Comparison of ENCODE assay signal across 9 mouse cellular contexts in genomic region chr19:61225526-61226400, GRCm38 (mm10). TPM values are rescaled to one million over a fixed set of nuclear protein-coding genes. Genes with fewer than 3 reads are reported as not detected.
DNase-seq lines count a peak whose midpoint lies in the region; ATAC-seq lines count a peak whose summit lies in the region.
"Had no signal": no experiment of that assay in that cellular context is flagged by ENCODE, and none has a peak within 500 bp of the region (broad histone marks: within the 10 kb centered on the region; RNA-seq: fewer than 3 reads in every experiment).

No protein-coding gene starts in this region.

- peak overlapping the region; percentile 61 for H3K9ac ChIP-seq in hindbrain, embryonic 14.5 days

- H3K9me3 ChIP-seq in hindbrain, embryonic 14.5 days (ENCODE audit: control insufficient read depth, low read length) = no peaks in the 10 kb centered on the region

- 9% methylated on average over 68 of the region's 70 CpGs for WGBS in hindbrain, embryonic 14.5 days

- no peaks in the 10 kb centered on the region for H3K27me3 ChIP-seq in hindbrain, embryonic 14.5 days (ENCODE audit: control insufficient read depth, insufficient read depth, low read length)

- no peaks in the 10 kb centered on the region for H3K36me3 ChIP-seq in hindbrain, embryonic 14.5 days (replicated peaks; ENCODE audit: control insufficient read depth, insufficient read depth)

- H3K4me2 ChIP-seq in hindbrain, embryonic 14.5 days (replicated peaks) = peak overlapping the region; percentile 64

- no peaks in the 10 kb centered on the region for H3K4me1 ChIP-seq in hindbrain, embryonic 14.5 days (replicated peaks; ENCODE audit: control insufficient read depth, insufficient read depth, low read length)

- ATAC-seq in hindbrain, embryonic 14.5 days (ENCODE audit: low FRiP score) = peak; percentile 54

- H3K4me3 ChIP-seq in hindbrain, embryonic 14.5 days (replicated peaks; ENCODE audit: low read length) = peak overlapping the region; percentile 67

- peak; percentile 91 to 94 for DNase-seq in adrenal gland, adult (ENCODE audit: inconsistent age in 2 of 2, low spot score in 1 of 2)
- DNase-seq in cerebellum, postnatal 25 days = peak; percentile 75 to 84
- peak; percentile 93 to 94 for DNase-seq in frontal cortex, postnatal 10 days (ENCODE audit: low spot score in 2 of 2)
- DNase-seq in hindbrain, embryonic 14.5 days (ENCODE audit: low spot score) = peak; percentile 90
- DNase-seq in layer of hippocampus, postnatal 36 days = peak; percentile 84 to 85
- DNase-seq in lung, postnatal 14 days = peak; percentile 54
- DNase-seq in retina, postnatal 7 days (ENCODE audit: low read depth, low spot score) = peak; percentile 87
- DNase-seq in thymus, postnatal 4 days = peak; percentile 81

- H3K27ac ChIP-seq in hindbrain, embryonic 14.5 days = peak overlapping the region; percentile 95

RNA-seq across cellular contexts. Expression of gene Csf2ra, which starts 2.5 kb away (rescaled TPM):
- 41.6 and 55.8 TPM in 2 replicates for polyA plus RNA-seq in hindbrain, embryonic 14.5 days (2014; fragmentation: Nextera tagmentation; extraction: Ambion mirVana)
- 10 to 100 TPM; 38.3 to 38.6 TPM for total RNA-seq in layer of hippocampus, postnatal 36 days (2021)

RNA-seq across cellular contexts. Expression of gene Gm6020, which starts 42.1 kb away (rescaled TPM):
- polyA plus RNA-seq in hindbrain, embryonic 14.5 days (2014; fragmentation: Nextera tagmentation; extraction: Ambion mirVana) = not detected in 2 replicates
- not detected for total RNA-seq in layer of hippocampus, postnatal 36 days (2021)
- polyA plus RNA-seq: gonadal fat pad, adult 2 months had no signal

RNA-seq across cellular contexts. Expression of gene Gm7102, which starts 49.7 kb away (rescaled TPM):
- polyA plus RNA-seq in hindbrain, embryonic 14.5 days (2014; fragmentation: Nextera tagmentation; extraction: Ambion mirVana) = 0.13 and 0.33 TPM in 2 replicates
- total RNA-seq in layer of hippocampus, postnatal 36 days (2021) = not detected

Comparison
In these comparisons a context has a peak if more than half of its experiments do, and no peak if none do; other contexts are left out.
1. Peak in every context shown above with its lines: DNase-seq, ATAC-seq, H3K4me3 ChIP-seq and H3K27ac ChIP-seq.